Mouse (Mus musculus) B cell, adult 2 months (primary cell): ENCODE results near the gene Ppme1.

Source experiments
- DNase-seq, 2 experiments: peaks; one replicate each; pipeline ENCODE4 v3.0.0; 2022

Gene Ppme1

DNA sequence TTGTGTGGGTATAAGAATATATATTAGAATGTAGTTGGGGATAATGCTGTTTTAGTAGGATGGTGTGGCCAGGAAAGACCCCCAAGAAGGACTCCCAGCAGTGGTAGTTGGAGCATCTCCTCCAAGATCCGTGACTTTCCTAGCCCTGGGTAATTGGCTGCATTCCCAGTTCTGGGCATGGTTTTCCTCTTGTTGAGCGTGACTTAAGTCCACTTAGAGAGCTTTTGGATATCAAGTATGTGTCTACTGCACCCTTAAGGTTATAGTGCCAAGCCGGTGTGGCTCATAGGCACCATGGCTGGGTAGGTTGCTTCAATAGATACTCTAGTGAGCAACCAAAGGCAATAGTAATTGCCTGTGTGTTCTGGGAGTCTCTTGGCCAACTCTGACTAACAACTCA lies 48.4 kb downstream of the Ppme1 start:
- DNase-seq, result no peak

GRCm38 (mm10) chr7:100317534-100317933 lies 54.6 kb downstream of the Ppme1 start:
- no peak for DNase-seq

- no peak for DNase-seq
Observed at GRCm38 (mm10) chr7:100316924-100317323, 55.2 kb downstream of the Ppme1 start.

- no peak for DNase-seq
Observed at GRCm38 (mm10) chr7:100312716-100313115, 59.4 kb downstream of the Ppme1 start.

GRCm38 (mm10) chr7:100310290-100310689 lies 61.8 kb downstream of the Ppme1 start:
- no peak for DNase-seq

DNA sequence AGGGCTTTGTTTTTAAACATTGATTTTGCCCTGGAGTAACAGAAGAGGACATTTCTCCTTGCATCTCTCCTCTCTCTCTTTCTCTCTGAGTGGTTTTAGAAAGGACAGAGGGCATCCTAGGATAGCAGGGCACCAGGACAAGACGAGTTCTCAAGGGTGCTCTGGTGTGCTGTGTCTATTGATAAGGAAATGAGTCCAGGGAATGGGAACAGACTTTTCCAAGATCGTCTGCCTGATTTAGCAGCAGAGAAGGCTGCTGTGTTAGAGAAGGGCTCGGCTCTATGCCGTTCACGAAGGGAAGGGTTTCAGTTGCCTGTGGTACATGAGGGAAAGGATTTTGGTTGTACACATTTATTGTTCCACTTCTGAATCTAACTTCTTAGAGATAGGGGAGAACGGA lies 62.4 kb downstream of the Ppme1 start:
- no peak for DNase-seq

DNA sequence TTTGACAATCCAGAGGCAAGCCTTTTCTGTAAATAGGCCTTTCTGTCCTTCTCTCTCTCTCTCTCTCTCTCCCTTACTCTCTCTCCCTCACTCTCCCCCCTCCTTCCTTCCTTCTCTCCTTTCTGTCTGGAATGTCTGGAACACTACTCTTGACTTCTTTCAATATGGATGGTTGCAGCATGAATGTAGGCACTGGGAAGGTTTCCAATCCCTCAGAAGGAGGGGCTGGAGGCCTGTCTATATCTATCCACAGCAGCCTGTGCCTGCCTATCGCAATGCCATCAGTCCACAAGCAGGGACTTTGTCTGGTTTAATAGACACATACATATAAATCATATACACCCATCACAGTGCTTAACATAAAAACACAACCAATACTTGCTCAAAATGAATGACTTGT lies 62.9 kb downstream of the Ppme1 start:
- no peak for DNase-seq

- no peak for DNase-seq
Observed at GRCm38 (mm10) chr7:100307872-100308653, 64.0 kb downstream of the Ppme1 start.

DNA sequence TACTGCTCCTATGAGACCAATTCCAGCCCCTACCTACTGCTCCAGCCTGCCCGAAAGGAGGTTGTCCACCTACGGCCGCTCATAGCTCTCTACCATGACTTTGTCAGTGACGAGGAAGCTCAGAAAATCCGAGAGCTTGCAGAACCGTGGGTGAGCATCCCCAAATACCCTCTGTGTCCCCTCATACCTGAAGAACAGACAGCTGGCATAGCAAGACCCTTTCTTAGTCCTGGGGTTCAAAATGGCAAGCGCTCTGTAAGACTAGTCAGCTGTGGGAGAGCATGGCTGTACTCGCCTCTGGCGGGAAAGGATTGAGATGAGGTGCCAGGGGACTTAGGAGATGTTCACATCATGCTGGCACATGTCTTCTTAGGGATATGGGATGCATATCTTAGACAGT lies 66.2 kb downstream of the Ppme1 start:
- no peak for DNase-seq

GRCm38 (mm10) chr7:100302316-100302715 lies 69.8 kb downstream of the Ppme1 start:
- no peak for DNase-seq

- DNase-seq, result no peak
Observed at GRCm38 (mm10) chr7:100301390-100301789, 70.7 kb downstream of the Ppme1 start.

DNA sequence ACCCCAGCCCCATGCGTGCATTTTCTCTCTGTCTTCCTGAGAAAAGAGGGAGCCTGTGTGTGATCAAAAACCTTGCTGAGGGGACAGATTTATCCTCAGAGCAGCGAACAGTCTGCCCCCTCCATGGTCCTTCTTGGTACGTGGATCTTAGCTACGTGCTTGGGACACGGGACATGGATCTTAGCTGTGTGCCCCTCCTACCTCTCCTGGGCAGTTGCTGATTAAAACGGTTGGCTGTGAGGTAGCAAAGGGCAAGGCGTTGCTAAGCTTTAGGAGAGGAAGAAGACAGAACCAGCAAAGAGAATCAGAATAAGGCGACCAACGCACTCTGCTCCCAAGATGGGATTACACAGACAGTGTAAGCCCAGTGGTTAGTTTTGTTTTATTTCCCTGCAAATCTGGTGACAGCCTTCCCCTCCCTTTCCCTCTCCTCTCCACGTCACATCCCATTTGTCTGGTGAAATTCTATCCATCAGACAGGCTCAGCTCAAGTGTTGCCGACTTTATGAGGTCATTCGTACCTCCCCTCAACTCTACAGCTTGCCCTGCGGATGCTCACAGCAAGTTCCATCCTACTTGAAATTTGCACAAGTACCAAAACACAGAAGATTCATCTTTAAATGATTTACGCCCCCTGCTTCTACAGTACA lies 73.1 kb downstream of the Ppme1 start:
- no peak for DNase-seq

DNA sequence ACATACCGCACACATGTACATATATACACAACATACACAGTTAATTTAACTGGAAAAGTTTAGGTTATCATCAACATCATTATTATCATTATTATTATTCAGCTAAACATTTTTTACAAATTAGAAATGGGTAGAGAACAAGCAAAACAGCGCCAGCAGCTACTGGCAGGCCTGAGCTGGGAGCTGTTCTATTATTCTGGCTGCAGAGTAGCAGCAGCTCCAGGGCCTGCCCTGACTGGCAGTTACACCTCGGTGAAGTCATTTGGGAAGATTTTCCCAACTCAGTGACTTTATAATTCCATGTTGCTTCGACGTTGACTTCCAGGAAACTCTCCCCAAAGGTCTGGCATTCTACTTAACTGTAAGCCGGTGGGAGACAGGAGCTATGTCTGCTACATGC lies 75.4 kb downstream of the Ppme1 start:
- no peak for DNase-seq

- DNase-seq, result no peak
Observed at GRCm38 (mm10) chr7:100295745-100296144, 76.4 kb downstream of the Ppme1 start.

DNA sequence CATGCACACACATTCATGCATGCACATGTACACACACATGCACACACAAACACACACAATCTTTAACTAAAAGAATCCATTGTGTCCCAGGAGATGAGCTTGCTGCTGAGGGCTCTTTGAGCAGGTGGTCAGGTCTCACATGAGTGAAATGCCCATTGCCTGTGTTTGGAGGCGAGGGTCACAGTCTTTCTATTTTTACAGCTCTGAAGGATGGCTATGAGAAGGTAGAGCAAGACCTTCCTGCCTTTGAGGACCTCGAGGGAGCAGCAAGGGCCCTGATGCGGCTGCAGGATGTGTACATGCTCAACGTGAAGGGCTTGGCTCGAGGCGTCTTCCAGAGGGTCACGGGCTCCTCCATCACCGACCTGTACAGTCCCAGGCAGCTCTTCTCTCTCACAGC lies 78.6 kb downstream of the Ppme1 start:
- DNase-seq, result no peak

DNA sequence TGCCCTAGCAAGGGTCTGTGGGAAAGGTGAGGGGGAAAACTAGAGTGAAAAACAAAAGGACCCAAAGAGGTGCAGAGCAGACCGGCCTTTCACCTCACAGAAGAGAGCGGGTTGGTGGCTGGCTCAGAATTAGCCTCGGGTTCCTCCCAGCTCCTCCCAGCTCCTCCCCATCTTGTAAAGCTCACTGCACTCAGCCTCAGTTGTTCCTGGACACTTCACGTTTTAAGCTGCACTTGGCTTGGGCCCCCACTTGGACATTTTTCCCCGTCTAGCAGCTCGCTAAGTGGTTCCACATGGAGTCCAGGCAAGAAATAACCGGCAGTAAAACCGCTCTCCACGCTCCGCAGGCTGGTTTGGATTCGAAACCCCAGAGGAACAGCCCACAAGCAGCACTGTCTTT lies 83.5 kb downstream of the Ppme1 start:
- DNase-seq, result no peak

DNA sequence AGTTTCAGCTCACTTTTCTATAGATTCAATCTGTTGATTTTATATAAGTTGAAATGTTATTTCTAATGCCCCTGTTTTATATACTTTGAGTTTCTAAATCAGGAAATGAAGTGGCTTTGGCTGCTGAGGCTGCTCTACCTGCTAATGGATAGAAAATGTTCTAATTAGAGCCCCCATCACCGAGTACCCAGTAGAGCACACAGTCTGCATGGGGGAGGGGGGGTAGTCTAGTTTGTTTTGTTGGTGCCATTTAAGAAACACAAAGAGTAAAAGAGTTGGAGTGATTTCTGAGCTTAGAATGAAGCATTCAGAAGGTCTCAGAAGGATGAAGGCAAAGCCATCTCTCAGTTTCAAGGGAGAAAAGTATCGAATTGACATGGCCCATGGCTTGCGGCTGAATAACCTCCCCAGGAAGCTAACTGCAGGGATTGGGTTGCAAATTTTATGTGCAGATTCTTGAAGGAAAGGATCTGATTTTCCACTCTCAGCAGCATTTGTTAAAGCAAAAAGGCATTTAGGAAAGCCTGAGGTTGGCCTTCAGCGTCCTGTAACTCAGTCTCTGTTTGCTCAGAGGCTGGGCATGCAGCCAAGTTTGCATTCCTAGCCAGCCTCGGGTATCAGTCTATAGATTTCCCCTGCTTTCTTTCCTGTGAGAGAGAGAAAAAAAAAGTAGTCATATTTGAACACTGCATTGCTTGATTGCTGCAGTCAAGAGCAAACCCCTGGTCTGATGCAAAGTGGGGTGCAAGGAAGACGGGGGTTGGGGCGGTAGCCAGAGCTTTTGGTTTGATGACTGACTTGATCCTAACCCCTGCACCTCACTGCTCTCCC lies 84.1 kb downstream of the Ppme1 start:
- no peak for DNase-seq

- peak in 1 of 2 experiments; percentile 18 for DNase-seq
Observed at GRCm38 (mm10) chr7:100285383-100285782, 86.7 kb downstream of the Ppme1 start, which contains the start of gene P4ha3. TSS of gene P4ha3 (plus strand) at chr7:100285520.

DNA sequence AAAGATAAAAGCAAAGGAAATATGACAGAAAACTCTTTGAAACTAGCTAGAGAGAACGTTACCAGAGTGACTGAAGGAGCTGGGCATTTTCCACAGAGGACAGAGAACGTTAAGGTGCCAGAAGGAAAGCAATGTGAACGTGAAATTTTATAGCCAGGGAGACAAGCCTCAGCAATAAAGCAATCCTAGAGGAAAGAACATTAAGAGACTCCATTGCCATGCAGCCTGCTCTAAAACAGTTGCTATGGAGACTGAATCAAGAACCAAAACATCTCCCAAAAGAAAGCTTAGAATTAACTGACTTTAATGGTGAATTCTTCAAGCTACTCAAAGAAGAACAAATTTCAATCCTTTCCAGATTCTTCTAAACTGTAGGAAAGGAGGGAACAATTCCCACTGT lies 88.8 kb downstream of the Ppme1 start:
- DNase-seq, result no peak

DNA sequence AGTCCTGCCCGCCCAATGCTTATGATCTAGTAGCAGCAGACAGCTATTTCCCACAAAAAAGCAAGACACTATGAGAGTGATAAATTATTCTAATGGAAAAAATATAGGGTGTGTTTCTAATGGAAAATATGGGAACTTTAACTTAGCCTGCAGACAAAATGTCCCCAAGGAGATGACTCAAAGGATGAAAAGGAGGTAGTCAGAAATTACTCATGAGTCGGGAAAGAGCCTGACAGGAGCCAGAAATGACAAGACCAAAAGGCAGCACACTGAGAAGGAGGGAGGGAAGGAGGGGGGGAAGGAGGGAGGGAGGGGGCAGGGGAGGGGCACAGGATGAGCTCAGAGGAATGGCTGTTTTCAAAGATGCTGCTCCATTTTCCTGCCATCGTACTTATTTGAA lies 90.5 kb downstream of the Ppme1 start:
- no peak for DNase-seq

DNA sequence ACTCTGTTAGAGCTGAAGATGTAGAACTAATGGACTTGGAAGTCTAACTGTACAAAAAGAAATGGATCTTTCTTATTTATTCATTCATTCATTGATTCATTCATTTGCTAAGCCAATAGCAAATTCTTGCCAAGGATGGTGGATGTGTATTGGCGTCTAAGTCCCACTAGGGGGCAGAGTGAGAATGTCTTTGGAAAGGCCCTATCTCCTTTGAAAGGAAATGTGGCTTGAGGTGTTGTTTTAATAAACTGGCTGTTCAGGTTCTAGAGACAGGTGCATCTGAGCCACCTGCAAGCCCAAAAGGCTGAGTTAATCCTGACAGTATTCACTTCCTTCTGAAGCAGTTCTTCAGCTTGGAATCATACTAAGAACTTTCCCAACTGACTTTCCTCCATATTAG lies 92.3 kb downstream of the Ppme1 start:
- DNase-seq, result peak; percentile 45 to 50
